Mouse (Mus musculus) midbrain, embryonic 11.5 days (tissue): ENCODE data around the gene Tmem110. TPM values are rescaled to one million over a fixed set of nuclear protein-coding genes. Genes with fewer than 3 reads are reported as not detected.
A peak's percentile ranks its signal among the peaks of the same experiment; 100 is the strongest.

Source experiments
- ATAC-seq: fragments of 200-750 bp; cut with Nextera tagmentation; 2 replicates; pipeline ENCODE4 v1.8.0; 2017; ENCODE audit warnings: moderate TSS enrichment, moderate library complexity; ENCODE audit not compliant: low FRiP score
- DNase-seq: peaks from one replicate; pipeline ENCODE4 v3.0.0; 2015; ENCODE audit warnings: low spot score; ENCODE audit errors: missing footprints
- H3K27ac ChIP-seq: fragments of 300-500 bp; sonication (generic); 2 replicates; pipeline ENCODE4 v1.5.1; 2014; ENCODE audit warnings: low read depth, low read length
- H3K27me3 ChIP-seq: fragments of 300-500 bp; sonication (generic); 2 replicates; pipeline ENCODE4 v1.6.1; 2014; ENCODE audit warnings: mild to moderate bottlenecking, low read length, moderate library complexity, mixed read lengths; ENCODE audit not compliant: control insufficient read depth, insufficient read depth
- H3K36me3 ChIP-seq: fragments of 300-500 bp; sonication (generic); 2 replicates; pipeline ENCODE4 v1.6.1; 2014; ENCODE audit warnings: mild to moderate bottlenecking, low read length, moderate library complexity, mixed read lengths; ENCODE audit not compliant: control insufficient read depth, insufficient read depth
- H3K4me1 ChIP-seq: fragments of 300-500 bp; sonication (generic); 2 replicates; pipeline ENCODE4 v1.6.1; 2014; ENCODE audit warnings: low read length; ENCODE audit not compliant: control insufficient read depth, insufficient read depth
- H3K4me2 ChIP-seq: fragments of 300-500 bp; sonication (generic); 2 replicates; pipeline ENCODE4 v1.6.1; 2014; ENCODE audit warnings: mild to moderate bottlenecking, moderate library complexity
- H3K4me3 ChIP-seq: fragments of 300-500 bp; sonication (generic); 2 replicates; pipeline ENCODE4 v1.5.1; 2014; ENCODE audit warnings: low read depth, low read length
- H3K9ac ChIP-seq: fragments of 300-500 bp; sonication (generic); 2 replicates; pipeline ENCODE4 v1.6.1; 2014; ENCODE audit warnings: low read length
- H3K9me3 ChIP-seq: fragments of 300-500 bp; sonication (generic); 2 replicates; pipeline ENCODE4 v1.6.1; 2016; ENCODE audit warnings: low read length; ENCODE audit not compliant: control insufficient read depth
- WGBS: fragments of 180-500 bp; shearing (Covaris S2); extraction: QIAGEN DNeasy Blood & Tissue Kit; methylation state at CpG from one replicate; pipeline ENCODE4 v1.1.7; 2014; 5-methylcytosine and 5-hydroxymethylcytosine counted together
- polyA plus RNA-seq: library from polyadenylated mRNA; unstranded; fragments of >200 nt; fragmentation: Nextera tagmentation; extraction: Ambion mirVana; gene quantifications from 2 replicates; pipeline ENCODE4 v1.2.1, GENCODE M21; 2014

The Tmem110 gene
- 22.0 and 23.3 TPM in 2 replicates for polyA plus RNA-seq

DNA sequence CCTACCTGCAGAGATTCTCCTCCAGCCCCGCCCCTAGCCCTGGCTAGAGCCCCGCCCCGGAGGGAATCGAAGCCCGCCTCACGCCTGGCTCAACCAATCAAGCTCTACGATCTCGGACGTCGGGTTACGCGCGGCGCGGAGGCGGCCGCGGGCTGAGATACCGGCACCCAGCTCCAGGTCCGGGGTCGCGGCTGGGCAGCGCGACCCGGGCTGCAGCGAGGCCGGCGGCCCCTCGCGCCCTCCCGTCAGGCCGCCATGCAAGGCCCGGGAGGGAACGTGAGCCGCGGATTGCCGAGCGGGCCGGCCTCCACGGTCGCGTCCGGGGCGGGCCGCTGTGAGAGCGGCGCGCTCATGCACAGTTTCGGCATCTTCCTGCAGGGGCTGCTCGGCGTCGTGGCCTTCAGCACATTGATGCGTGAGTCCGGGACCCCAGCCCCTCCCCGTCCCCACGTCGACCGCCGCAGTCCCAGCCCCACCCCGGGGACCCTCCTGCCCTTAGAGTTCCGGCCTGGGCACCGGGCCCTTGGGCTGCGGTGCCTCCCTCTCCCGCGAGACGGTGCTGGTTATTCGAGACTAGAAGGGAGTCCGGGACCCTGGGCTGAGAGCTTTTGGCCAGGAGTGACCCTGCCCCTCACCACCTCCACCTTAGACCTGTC lies at the start of gene Tmem110:
Gene Tmem110 (plus strand): TSS at position 115 of the 656 bp plus-strand sequence.
- ATAC-seq (peak; percentile 97), DNase-seq (peak; percentile 97)
- no peaks in the 10 kb centered on the region for H3K9me3 ChIP-seq
- H3K27ac ChIP-seq = peak within 1 kb of the TSS; percentile 44
- no peaks in the 10 kb centered on the region for H3K27me3 ChIP-seq
- H3K4me3 ChIP-seq = peak within 1 kb of the TSS; percentile 84
- peaks cover 13% of the 10 kb centered on the region for H3K4me1 ChIP-seq
- H3K9ac ChIP-seq = peak within 1 kb of the TSS; percentile 88
- H3K4me2 ChIP-seq = peak within 1 kb of the TSS; percentile 74
- no peaks in the 10 kb centered on the region for H3K36me3 ChIP-seq
- under 1% methylated on average over 68 of the region's 68 CpGs for WGBS

- no peak overlapping the region for H3K9ac ChIP-seq
- H3K4me3 ChIP-seq = no peak overlapping the region
- H3K4me1 ChIP-seq = no peaks in the 10 kb centered on the region
- no peak overlapping the region for H3K4me2 ChIP-seq
- ATAC-seq (no peak), DNase-seq (no peak)
- WGBS = 95% methylated on average over 6 of the region's 6 CpGs
- no peaks in the 10 kb centered on the region for H3K9me3 ChIP-seq
- no peaks in the 10 kb centered on the region for H3K27me3 ChIP-seq
- no peak overlapping the region for H3K27ac ChIP-seq
- H3K36me3 ChIP-seq = 0 out of 2 replicates have a peak, but pooled peaks cover 2% of the 10 kb centered on the region
Observed at GRCm38 (mm10) chr14:30784614-30785013, 40.8 kb upstream of the Tmem110 start.

GRCm38 (mm10) chr14:30789471-30789870 lies 35.9 kb upstream of the Tmem110 start:
- Histone ChIP-seq H3K36me3 (0 out of 2 replicates have a peak, but pooled peaks cover 2% of the 10 kb centered on the region), H3K4me3 (no peak overlapping the region), H3K9me3 (no peaks in the 10 kb centered on the region), H3K4me2 (no peak overlapping the region), H3K4me1 (no peaks in the 10 kb centered on the region), H3K27me3 (no peaks in the 10 kb centered on the region), H3K9ac (no peak overlapping the region), H3K27ac (no peak overlapping the region)
- DNase-seq (no peak), ATAC-seq (no peak)
- WGBS = 73% methylated on average over 1 of the region's 1 CpGs

- H3K4me3 ChIP-seq = no peak overlapping the region
- H3K4me2 ChIP-seq = no peak overlapping the region
- ATAC-seq (no peak), DNase-seq (no peak)
- peaks cover 8% of the 10 kb centered on the region for H3K36me3 ChIP-seq
- H3K4me1 ChIP-seq = no peaks in the 10 kb centered on the region
- 97% methylated on average over 3 of the region's 3 CpGs for WGBS
- no peak overlapping the region for H3K9ac ChIP-seq
- peaks cover 3% of the 10 kb centered on the region; the same call in 1 of the 2 replicates for H3K9me3 ChIP-seq
- H3K27ac ChIP-seq = no peak overlapping the region
- no peaks in the 10 kb centered on the region for H3K27me3 ChIP-seq
Observed at GRCm38 (mm10) chr14:30792871-30793270, 32.5 kb upstream of the Tmem110 start.

DNA sequence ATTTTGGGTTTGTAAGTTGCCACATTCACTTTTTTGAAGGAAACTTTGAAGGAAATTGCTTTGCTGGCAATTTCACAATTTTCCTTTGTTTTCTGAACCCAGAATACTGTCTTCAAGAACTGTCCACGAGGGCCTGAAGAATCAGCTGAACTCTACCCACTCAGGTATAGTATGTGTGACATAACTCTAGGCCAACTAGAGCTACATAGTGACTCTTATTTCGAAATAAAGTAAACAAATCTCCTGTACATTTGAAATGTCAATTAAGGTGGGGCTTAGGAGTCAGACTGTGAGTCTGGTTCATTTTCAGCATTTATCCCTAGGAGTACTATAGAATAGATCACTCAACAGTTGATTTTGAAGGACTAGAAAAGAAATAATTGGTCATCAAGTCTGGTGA lies 23.6 kb upstream of the Tmem110 start:
- Histone ChIP-seq H3K27ac (no peak overlapping the region), H3K4me1 (no peaks in the 10 kb centered on the region), H3K36me3 (peaks cover 4% of the 10 kb centered on the region; the same call in 1 of the 2 replicates), H3K27me3 (no peaks in the 10 kb centered on the region), H3K4me3 (no peak overlapping the region), H3K4me2 (no peak overlapping the region), H3K9ac (no peak overlapping the region), H3K9me3 (no peaks in the 10 kb centered on the region)
- DNase-seq (no peak), ATAC-seq (no peak)
- 91% methylated on average over 2 of the region's 2 CpGs for WGBS

DNA sequence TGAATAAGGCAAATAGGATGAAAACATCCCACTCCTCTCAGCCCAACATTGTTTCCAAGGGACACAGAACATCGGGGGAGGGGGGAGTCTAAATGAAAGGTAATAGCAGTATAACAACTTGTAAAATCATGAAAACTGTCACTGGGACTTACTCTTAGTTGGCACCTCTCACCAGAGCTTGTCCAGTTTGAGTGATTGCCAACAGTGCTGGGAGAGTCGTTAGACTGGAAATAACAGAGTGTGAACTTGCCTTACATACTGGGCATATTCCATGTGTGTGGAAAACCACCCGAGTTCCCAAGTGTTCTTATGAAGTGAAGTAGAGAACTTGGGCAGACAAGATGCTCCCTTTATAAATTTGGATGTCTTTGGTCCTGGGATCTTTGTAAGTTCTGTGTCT lies 4.3 kb upstream of the Tmem110 start:
- Histone ChIP-seq H3K27me3 (no peaks in the 10 kb centered on the region), H3K9me3 (no peaks in the 10 kb centered on the region), H3K36me3 (0 out of 2 replicates have a peak, but pooled peaks cover 6% of the 10 kb centered on the region), H3K27ac (no peak overlapping the region), H3K9ac (no peak overlapping the region), H3K4me3 (no peak overlapping the region), H3K4me2 (no peak overlapping the region), H3K4me1 (peaks cover 3% of the 10 kb centered on the region; the same call in 1 of the 2 replicates)
- DNase-seq (no peak), ATAC-seq (no peak)
- 81% methylated on average over 3 of the region's 3 CpGs for WGBS

GRCm38 (mm10) chr14:30824456-30824995 lies 864 bp upstream of the Tmem110 start:
- no peak overlapping the region for H3K4me3 ChIP-seq
- no peak overlapping the region for H3K27ac ChIP-seq
- H3K9me3 ChIP-seq = no peaks in the 10 kb centered on the region
- DNase-seq (no peak), ATAC-seq (no peak)
- H3K4me1 ChIP-seq = peaks cover 13% of the 10 kb centered on the region
- 78% methylated on average over 6 of the region's 6 CpGs for WGBS
- H3K4me2 ChIP-seq = no peak overlapping the region
- no peaks in the 10 kb centered on the region for H3K27me3 ChIP-seq
- H3K9ac ChIP-seq = no peak overlapping the region
- H3K36me3 ChIP-seq = 0 out of 2 replicates have a peak, but pooled peaks cover 1% of the 10 kb centered on the region

- peak overlapping the region; percentile 74 for H3K4me2 ChIP-seq
- peak overlapping the region; percentile 84 for H3K4me3 ChIP-seq
- H3K9me3 ChIP-seq = no peaks in the 10 kb centered on the region
- no peak overlapping the region; the same call in 1 of the 2 replicates for H3K27ac ChIP-seq
- H3K4me1 ChIP-seq = peaks cover 13% of the 10 kb centered on the region
- DNase-seq (no peak), ATAC-seq (no peak)
- WGBS = 35% methylated on average over 5 of the region's 5 CpGs
- no peaks in the 10 kb centered on the region for H3K36me3 ChIP-seq
- H3K27me3 ChIP-seq = no peaks in the 10 kb centered on the region
- peak overlapping the region; percentile 88 for H3K9ac ChIP-seq
Observed at GRCm38 (mm10) chr14:30825021-30825475, 342 bp upstream of the Tmem110 start.
